Mouse (Mus musculus) bone marrow, adult 2 months (tissue): ENCODE results near the gene Bloc1s2.

ENCODE experiments used
- CTCF ChIP-seq: fragments of 200-500 bp; IDR thresholded peaks from 2 replicates; pipeline ENCODE4 v1.5.1; 2011; ENCODE audit warnings: low read length, control low read depth; ENCODE audit not compliant: control insufficient read depth, insufficient read depth
- POLR2A ChIP-seq: fragments of 200-500 bp; IDR thresholded peaks from 2 replicates; pipeline ENCODE4 v1.6.1; 2011; ENCODE audit warnings: low read depth, mild to moderate bottlenecking, control low read depth, low read length, borderline replicate concordance; ENCODE audit not compliant: control insufficient read depth

DNA sequence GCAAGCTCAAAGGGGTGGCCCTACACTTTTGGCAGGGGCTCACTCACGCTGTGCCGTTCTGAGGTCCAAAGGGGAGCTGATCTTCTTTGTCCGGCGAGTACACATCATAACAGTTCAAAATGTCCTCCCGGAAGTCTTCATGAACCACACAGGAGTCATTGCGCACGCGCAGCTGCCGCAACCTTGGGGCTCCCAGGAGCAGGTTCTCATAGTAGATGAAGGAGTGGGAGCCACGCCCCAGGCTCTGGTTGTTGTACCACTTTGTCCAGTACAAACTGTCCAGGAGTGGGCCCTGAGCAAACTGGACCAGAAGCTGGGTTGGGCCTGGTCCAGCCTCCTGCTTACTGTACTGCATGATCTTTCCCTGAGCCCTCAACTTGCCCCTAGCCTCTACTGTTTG, 10.8 kb upstream of the Bloc1s2 start:
- no peak for TF ChIP-seq CTCF
- TF ChIP-seq POLR2A, result no peak
